Mouse (Mus musculus) layer of hippocampus, postnatal 25 days (tissue): ENCODE measurements around the gene Serinc4. TPM values are rescaled to one million over a fixed set of nuclear protein-coding genes. Genes with fewer than 3 reads are reported as not detected.
"Not testable (repeated sequence)": the region's sequence is repeated elsewhere in the genome, so short reads cannot be mapped to it uniquely, and the experiment has no call there.

Experiments used
- DNase-seq, 2 experiments: peaks; one replicate each; pipeline ENCODE4 v3.0.0; 2022; ENCODE audit warnings: mixed read lengths in 2 of 2, low spot score in 1 of 2; ENCODE audit errors: extremely low spot score in 1 of 2
- total RNA-seq, 2 experiments: library from RNA; stranded (reverse); gene quantifications; 2 replicates each; pipeline ENCODE4 v1.2.3; 2021

The Serinc4 gene
- total RNA-seq = under 1 TPM; 0.63 to 0.64 TPM

DNA sequence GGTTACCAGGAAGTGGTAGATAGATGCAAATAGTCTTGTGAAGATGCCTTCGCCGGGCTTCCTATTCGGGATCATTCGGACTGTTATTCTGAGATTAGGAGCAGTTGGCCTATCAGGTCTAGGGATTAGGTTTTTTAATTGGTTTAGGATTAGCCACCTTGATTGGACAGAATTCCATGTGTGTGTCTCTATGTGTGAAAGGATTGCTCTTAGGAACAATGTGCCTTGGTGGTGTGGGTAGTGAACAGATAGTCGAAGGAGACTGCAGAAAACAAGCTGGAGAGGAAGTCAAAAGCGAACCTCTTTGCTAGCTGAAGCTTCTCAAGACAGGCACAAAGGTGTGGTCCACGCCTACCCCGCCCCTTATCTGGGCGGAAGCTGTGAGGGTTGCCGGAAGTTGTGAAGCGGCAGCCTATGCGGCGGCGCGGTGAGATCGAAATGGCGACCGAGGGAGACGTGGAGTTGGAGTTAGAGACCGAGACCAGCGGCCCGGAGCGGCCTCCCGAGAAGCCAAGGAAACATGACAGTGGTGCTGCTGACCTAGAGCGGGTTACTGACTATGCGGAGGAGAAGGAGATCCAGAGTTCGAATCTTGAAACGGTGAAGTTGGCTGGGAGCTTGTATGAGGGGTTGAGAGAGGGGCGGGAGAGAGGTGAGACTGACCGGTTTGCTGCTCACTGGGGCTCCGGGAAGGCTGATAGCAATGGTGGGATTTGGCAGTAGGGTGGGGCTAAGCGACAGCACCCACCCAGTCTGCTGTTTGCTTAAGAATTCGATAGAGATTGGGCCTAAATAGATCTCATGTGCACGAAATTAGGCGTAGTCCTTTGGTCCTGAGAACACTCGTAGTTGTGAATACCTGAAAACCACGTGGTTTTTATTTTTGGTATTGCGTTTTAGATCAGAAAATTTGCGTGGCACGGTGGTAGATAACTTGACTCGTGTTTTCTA, at the start of gene Serinc4:
Serinc4 (minus strand) TSS at position 90 of the 951 bp plus-strand sequence.
- peak; percentile 65 to 68 for DNase-seq

DNA sequence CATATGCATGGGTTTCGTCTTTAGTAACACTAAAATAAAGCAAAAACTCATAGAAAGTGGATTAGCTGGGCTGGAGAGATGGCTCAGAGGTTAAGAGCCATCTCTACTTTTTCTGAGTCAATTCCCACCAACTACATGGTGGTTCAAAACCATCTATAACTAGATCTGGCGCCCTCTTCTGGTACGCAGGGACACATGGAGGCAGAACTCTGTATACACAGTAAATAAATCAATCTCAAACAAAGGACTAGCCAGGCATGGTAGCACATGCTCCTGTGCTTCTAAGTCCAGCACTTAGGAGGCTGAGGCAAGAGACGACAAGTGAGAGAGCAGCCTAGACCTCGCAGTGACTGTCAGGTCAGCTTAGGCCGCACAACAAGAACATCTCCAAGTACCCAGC, 45.0 kb upstream of the Serinc4 start:
- DNase-seq = not testable (repeated sequence)

DNA sequence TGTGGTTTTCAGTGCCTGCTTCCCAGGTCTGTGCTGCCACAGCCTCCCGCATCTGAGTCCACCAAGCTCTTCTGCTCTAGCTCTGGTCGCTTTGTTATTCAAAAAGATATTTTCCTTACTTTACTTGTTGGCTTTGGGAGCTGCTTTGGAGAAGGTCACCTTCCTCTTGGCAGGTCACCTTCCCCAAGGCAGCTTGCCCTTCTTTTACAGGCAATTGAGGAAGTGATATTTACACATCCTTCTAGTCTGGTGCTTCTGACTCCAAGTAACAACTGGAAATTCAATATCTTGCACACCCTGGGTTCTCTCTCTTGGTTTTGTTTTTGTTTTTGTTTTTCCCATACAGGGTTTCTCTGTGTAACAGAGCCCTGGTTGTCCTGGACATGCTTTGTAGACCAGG, 27.8 kb upstream of the Serinc4 start:
- not testable (repeated sequence) for DNase-seq

DNA sequence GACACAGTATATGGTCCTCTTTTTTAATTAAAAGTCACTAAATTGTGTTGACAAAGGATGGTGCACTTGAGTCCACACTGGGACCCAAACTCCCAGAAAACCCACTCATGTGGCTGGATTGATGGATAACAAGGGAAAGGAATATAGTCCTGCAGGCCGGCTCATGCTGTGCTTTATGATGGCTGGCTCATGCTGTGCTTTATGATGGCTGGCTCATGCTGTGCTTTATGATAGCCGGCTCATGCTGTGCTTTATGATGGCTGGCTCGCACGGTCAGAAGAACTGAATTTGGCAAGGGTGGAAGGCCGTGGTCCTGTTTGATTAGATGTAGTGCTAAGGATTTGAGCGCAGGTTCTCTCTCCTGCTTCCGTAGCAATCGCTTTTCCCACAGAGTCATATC, 27.0 kb upstream of the Serinc4 start:
- no peak for DNase-seq

DNA sequence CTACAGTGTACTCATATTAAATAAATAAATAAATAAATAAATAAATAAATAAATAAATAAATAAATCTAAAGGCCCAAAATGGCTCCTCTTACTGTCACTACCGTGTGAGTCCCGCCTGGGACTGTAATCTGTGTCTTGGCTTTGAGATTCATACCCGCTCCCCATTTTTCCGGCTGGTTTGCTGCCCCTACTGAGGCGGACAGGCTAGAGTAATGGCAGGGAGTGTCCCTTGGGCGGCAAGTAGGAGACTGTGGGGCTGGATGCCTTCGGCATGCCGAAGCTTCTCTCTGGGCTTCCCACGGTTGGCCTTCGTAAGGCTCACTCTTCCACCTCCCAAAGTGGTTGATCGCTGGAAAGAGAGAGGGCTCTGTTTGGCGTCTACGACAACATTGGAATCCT, 24.3 kb upstream of the Serinc4 start:
- not testable (repeated sequence) for DNase-seq

DNA sequence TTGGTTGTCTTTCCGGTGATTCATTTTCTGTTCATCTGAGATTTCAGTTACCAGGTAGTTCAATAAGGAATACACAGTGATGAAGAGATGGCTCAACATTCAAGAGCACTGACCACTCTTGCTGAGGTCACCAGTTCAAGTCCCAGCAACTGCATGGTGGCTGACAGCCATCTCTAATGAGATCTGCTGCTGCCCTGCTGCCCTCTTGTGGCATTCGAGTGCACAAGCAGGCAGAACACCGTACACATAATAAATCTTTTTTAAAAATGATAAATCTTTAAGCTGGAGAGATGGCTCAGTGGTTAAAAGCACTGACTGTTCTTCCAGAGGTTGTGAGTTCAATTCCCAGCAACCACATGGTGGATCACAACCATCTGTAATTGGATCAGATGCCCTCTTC, 23.9 kb upstream of the Serinc4 start:
- DNase-seq = no peak

DNA sequence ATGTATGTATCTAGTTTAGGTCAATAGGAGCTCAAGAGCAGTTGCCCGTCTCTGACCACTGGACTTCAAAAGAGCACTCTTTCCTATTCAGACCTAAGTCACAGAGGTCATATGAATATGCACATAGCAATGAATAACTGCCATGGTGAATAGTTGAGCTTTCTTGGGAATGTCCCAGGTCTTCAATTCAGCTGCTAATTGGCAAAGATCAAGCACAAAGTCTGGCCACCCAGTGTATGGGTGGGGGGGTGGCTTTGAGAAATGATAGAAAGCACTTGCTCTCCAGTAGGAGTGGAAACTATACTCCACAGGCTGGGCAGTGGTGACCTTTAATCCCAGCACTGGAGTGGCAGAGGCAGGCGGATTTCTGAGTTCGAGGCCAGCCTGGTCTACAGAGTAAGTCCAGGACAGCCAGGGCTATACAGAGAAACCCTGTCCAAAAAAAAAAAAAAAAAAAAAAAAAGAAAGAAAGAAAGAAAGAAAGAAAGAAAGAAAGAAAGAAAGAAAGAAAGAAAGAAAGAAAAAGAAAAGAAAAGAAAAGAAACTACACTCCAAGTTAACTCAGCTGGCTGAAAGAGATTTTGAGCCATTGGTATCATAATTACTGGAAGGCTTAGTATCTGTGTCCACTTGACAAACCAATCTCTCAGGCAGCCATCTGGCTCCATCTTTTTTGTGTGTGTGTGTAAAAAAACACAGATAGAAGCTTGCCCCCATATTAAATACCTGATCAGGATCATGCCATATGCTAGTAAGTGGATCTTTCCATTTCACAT, 21.1 kb upstream of the Serinc4 start:
- DNase-seq = no peak

DNA sequence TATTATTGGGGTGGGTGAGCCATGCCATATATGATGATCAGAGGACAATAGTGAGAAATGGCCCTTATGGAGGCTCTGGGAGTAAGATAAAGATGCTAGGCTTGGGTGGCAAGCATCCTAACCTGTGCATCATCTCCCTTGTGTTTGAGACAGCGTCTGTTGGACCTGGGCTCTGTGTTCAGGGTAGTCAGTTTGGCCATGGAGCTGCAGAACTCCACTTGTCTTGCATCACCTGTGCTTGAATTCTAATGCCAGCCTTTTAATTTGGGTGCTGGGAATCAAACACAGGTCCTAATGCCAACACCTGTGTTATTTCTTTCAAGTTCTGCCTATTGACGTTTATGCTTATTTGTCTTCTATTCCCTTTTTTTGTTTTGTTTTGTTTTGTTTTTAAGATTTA, 18.7 kb upstream of the Serinc4 start:
- not testable (repeated sequence) for DNase-seq

DNA sequence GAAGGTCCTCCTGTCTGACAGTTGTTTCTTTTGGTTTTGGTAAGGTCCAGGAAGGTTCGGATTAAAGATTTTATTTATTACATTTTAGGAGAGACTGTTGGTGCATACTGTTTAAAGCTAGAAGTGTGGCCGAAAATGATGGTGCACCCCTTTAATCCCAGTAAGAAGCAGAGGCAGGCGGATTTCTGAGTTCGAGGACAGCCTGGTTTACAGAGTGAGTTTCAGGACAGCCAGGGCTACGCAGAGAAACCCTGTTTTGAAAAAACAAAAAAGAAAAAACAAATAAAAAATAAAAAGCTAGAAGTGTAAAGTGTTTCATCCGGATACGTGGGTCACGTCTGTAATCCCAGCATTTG, 17.6 kb upstream of the Serinc4 start:
- peak in 1 of 2 experiments; percentile 16 for DNase-seq

DNA sequence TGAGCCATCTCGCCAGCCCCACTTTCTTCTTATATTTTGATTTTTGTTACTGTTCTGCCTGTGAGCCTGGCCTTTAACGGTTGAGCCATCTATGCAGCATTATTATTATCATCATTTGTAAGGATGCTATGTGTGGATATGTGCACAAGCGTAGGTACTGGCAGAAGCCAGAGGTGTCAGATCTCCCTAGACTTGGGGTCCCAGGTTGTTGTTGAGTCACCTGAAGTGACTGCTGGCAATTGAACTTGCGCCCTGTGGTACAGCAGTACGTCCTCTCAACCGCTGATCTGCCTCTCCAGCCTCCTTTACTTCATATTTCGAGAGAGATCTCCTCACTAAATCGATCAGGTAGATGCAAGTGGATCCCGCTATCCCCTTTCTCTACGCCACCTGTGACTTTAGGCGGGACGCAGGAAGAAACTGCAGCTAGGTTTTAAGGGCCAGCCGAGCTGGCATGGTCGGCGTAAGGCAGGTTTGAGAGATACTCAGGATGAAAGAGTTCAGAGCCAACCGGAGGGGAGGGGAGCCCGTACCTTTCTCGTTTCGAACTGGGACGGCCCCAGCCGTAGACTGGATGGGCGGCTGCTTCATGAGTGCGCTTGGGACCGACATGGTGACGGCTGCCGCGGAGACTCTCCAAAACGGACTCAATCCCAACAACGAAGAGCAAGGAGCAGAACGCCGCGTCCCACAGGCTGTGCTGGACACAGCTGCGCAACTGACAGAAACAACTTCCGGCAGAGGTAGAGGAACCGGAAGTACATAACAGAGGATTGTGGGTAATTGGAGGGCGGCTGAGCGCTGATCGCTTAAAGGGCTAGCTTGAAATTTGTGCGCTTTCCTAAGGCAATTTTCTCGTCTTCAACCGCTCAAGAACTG, 17.0 kb upstream of the Serinc4 start, which contains the start of gene Mfap1b:
Mfap1b (minus strand) TSS at position 767 of the 879 bp plus-strand sequence.
- DNase-seq = peak; percentile 56 to 67

DNA sequence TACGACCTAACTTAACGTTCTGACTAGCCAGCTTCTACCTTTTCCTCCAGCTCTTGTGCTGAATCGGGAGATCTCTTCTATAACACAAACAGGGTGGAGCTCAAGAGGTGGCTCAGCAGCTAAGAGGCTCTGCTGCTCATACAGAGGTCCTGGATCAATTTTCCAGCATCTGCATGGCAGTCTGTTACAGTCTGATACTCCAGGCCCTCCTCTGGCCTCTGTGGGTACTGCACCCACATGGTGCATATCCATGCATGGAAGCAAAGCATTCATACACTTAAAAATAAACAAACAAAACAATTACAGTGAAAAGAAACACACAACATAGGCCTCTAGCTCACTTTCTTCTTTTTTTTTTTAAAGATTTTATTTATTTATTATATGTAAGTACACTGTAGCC, 16.2 kb upstream of the Serinc4 start:
- DNase-seq = not testable (repeated sequence)

DNA sequence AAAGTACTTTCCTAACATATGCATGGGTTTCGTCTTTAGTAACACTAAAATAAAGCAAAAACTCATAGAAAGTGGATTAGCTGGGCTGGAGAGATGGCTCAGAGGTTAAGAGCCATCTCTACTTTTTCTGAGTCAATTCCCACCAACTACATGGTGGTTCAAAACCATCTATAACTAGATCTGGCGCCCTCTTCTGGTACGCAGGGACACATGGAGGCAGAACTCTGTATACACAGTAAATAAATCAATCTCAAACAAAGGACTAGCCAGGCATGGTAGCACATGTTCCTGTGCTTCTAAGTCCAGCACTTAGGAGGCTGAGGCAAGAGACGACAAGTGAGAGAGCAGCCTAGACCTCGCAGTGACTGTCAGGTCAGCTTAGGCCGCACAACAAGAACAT, 12.4 kb upstream of the Serinc4 start:
- not testable (repeated sequence) for DNase-seq

DNA sequence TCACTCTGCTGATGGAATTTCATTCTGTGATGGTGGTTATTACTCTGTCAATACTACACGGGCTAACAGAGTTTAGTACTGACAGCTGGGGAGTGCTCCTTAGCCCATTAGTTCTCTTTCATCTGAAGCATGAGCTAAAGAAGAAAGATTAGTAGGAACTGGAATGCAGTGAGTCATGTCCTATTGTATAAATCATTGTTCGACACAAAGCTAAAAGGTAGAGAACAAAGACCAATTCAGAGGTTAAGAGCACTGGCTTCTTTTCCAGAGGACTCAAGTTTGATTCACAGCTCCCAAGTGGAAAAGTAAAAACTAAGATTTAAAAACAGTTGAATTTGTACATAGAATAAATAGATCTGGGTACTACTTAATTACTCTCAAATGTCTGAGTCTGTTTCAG, 3.5 kb upstream of the Serinc4 start:
- no peak for DNase-seq

DNA sequence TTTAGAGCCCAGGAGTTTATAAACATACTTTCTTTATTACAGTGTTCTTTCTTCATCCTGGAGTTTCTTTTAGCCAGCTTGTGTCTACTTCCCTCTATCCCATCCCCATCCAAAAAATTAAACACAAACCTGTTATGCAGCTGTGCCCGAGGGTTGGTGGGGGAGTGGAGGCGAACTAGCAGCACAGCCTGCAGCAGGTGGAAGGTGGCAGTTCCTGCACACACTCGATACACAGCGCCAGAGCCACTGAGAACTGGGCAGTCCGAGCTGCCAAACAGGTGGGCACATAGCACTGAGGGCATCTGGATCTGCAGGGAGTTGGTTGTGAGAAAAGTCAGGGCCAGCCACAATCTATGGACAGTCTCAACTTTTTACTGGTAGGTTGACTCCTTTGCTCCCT, 1.0 kb downstream of the Serinc4 start:
- no peak for DNase-seq

DNA sequence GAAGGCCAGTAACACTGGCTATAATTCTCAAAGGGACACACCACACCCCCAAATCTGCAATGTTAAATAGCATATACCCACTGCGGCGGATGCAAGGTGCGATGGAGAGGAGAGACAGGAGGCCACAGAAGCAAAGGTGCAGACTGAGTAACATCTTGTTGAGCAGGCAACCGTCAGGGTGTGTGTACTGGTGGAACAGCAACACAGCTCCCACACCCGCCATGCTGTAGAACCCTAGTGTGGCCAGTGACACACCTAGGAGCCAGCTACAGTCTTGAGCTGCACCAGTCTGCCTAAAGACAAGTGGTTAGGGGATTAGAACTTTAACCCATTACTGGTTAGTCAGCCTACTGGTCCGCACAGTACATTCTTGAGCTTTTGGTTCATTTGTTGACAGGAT, 2.7 kb downstream of the Serinc4 start:
- DNase-seq = no peak

DNA sequence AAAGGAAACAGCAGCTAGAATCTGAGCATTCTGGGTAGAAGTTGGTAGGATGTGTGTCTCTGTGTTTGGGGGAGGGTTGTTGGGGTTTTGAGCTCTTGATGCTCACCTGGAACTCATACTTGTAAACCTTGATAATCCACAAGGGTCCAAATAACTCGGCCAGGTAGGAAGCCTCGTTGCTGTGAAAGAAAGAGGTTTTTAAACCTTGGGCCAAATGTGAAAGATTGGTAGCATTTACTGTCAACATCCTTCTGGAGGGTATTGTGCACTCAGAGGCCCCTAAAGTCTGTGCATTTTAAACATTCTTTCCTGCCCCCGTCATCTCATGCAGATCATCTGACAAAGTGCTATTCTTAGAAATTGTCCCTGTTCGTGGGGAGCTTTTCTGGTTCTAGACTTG, 3.6 kb downstream of the Serinc4 start, which contains the start of gene Hypk:
Hypk (plus strand) TSS at position 301 of the 400 bp plus-strand sequence.
- DNase-seq = no peak

DNA sequence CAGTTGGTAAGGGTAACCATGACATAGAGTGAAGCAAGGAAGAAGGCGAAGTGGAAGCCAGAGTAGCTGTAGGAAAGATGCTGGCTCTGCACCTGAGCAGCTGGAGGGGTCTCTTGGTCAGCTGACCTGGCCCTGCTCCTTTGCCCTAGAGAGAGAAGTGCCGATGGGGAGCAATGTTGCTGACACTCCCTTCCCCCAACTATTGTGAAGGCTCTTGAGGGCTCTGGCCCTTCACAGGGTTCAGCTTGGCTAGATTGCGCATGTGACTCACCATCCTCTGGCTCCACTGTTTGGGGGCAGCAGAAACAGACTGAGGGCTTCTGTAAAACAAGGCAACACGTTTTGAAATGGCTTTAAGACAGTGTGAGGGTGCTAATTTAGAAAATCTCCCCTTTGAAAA, 4.2 kb downstream of the Serinc4 start:
- no peak for DNase-seq

DNA sequence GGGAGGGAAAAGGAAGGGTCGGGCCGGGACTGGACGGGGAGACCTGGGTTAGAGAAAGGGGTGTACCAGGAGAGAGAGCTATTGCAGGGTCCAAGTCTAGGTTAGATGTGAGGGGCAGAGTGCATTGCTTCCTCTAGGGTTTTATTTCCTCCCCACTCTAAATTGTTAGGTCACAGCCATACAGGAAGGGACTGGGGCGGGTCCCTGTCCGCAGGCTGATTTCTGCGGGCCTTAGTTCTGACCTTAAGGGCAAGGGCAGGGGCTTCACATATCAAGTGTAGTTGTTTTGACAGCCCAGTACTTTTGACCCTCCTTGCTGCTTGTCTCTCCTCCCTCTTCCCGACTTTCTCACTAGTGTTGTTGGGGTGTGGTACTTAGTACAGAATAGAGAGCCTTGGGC, 6.5 kb downstream of the Serinc4 start:
- DNase-seq = no peak

DNA sequence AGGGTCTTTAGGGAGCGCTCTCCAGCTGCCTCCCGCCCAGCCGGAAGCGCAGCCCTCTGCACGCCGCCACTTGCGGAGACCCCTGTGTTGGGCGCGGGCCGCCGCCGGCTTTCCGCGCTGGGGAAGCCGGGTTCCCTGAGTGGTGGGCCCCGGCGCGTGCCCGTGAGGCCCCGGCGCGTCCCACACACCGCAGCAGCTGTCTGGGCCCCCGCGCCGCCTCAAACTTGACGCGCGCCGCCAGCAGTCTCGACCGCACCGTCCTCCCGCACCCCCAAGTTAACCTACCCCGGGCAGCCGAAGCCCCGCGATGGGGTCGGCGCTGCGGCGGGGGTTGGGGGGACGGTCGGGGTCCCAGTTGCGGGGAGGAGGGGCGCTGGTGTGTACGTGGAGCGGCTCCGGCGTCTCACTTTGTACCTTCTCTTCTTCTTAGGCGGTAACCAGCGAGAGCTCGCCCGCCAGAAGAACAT, 7.0 kb downstream of the Serinc4 start:
- peak in 1 of 2 experiments; percentile 30 for DNase-seq
